Comparison of ENCODE assay signal across 8 mouse cellular contexts in genomic region chr6:84588221-84588894, GRCm38 (mm10). TPM values are rescaled to one million over a fixed set of nuclear protein-coding genes. Genes with fewer than 3 reads are reported as not detected.
DNase-seq lines count a peak whose midpoint lies in the region; ATAC-seq and TF ChIP-seq lines count a peak whose summit lies in the region.

No protein-coding gene starts in this region.

- H3K4me3 ChIP-seq in spleen, adult 2 months (ENCODE audit: extremely low read depth, insufficient read depth, insufficient read length) = peak overlapping the region; percentile 21; the same call in 1 of the 2 replicates
- H3K4me3 ChIP-seq in embryonic facial prominence, embryonic 14.5 days (ENCODE audit: low read depth, low read length) = peak overlapping the region; percentile 63
- peak overlapping the region; percentile 45 for H3K4me3 ChIP-seq in hindbrain, embryonic 14.5 days (replicated peaks; ENCODE audit: low read length)
- peak overlapping the region; percentile 43 for H3K4me3 ChIP-seq in liver, postnatal 0 days (ENCODE audit: low read depth, low read length)

- H3K9me3 ChIP-seq in embryonic facial prominence, embryonic 14.5 days (ENCODE audit: control insufficient read depth, low read length) = no peaks in the 10 kb centered on the region
- no peaks in the 10 kb centered on the region for H3K9me3 ChIP-seq in hindbrain, embryonic 14.5 days (ENCODE audit: control insufficient read depth, low read length)
- H3K9me3 ChIP-seq in liver, postnatal 0 days (ENCODE audit: low read length) = no peaks in the 10 kb centered on the region

- no peak overlapping the region for H3K27ac ChIP-seq in spleen, adult 2 months (ENCODE audit: insufficient read depth, low read length)
- H3K27ac ChIP-seq in embryonic facial prominence, embryonic 14.5 days (replicated peaks; ENCODE audit: low read depth, low read length) = peak overlapping the region; percentile 91
- peak overlapping the region; percentile 11; the same call in 1 of the 2 replicates for H3K27ac ChIP-seq in hindbrain, embryonic 14.5 days
- H3K27ac ChIP-seq in liver, postnatal 0 days (ENCODE audit: low read depth) = no peak overlapping the region

- no peak for DNase-seq in spleen, adult 2 months (ENCODE audit: low read depth in 1 of 2, low spot score in 2 of 2)
- DNase-seq in spleen, postnatal 36 days (ENCODE audit: low spot score in 2 of 2) = no peak
- no peak for DNase-seq in embryonic facial prominence, embryonic 14.5 days (ENCODE audit: low spot score)
- DNase-seq in hindbrain, embryonic 14.5 days (ENCODE audit: low spot score) = no peak
- peak; percentile 20 for DNase-seq in liver, postnatal 0 days
- DNase-seq in testis, postnatal 10 days (ENCODE audit: low spot score) = peak; percentile 58
- DNase-seq in layer of hippocampus, adult 8-10 months (ENCODE audit: low spot score in 2 of 2) = no peak
- DNase-seq in urinary bladder, postnatal 25 days (ENCODE audit: low spot score) = no peak

- no peak for ATAC-seq in embryonic facial prominence, embryonic 14.5 days (ENCODE audit: low read depth)
- ATAC-seq in hindbrain, embryonic 14.5 days (ENCODE audit: low FRiP score) = no peak
- ATAC-seq in liver, postnatal 0 days = no peak

- H3K4me2 ChIP-seq in embryonic facial prominence, embryonic 14.5 days (ENCODE audit: low read depth, low read length) = peak overlapping the region; percentile 91
- peak overlapping the region; percentile 85 for H3K4me2 ChIP-seq in hindbrain, embryonic 14.5 days (replicated peaks)
- H3K4me2 ChIP-seq in liver, postnatal 0 days (ENCODE audit: low read depth, low read length) = peak overlapping the region; percentile 69

- TF ChIP-seq CTCF in spleen, adult 2 months (IDR thresholded peaks at IDR 0.05; ENCODE audit: extremely low read depth, insufficient read depth, insufficient read length, insufficient replicate concordance) = no peak
- no peak for TF ChIP-seq CTCF in liver, postnatal 0 days (IDR thresholded peaks at IDR 0.05; ENCODE audit: low read depth)

- H3K9ac ChIP-seq in embryonic facial prominence, embryonic 14.5 days (ENCODE audit: low read depth, low read length) = peak overlapping the region; percentile 80
- H3K9ac ChIP-seq in hindbrain, embryonic 14.5 days = peak overlapping the region; percentile 63
- no peak overlapping the region for H3K9ac ChIP-seq in liver, postnatal 0 days (replicated peaks)

- H3K27me3 ChIP-seq in spleen, adult 2 months (ENCODE audit: control insufficient read depth, insufficient read depth, low read length) = peaks cover 29% of the 10 kb centered on the region
- peaks cover 30% of the 10 kb centered on the region for H3K27me3 ChIP-seq in embryonic facial prominence, embryonic 14.5 days (replicated peaks; ENCODE audit: control insufficient read depth, insufficient read depth, low read length)
- peaks cover 66% of the 10 kb centered on the region for H3K27me3 ChIP-seq in hindbrain, embryonic 14.5 days (ENCODE audit: control insufficient read depth, insufficient read depth, low read length)
- H3K27me3 ChIP-seq in liver, postnatal 0 days (ENCODE audit: insufficient read depth, low read length) = peaks cover 69% of the 10 kb centered on the region

- no peak for TF ChIP-seq POLR2A in spleen, adult 2 months (IDR thresholded peaks at IDR 0.05; ENCODE audit: low read depth, low read length)

- peaks cover 2% of the 10 kb centered on the region for H3K4me1 ChIP-seq in spleen, adult 2 months (ENCODE audit: control insufficient read depth, insufficient read depth, insufficient read length)
- H3K4me1 ChIP-seq in embryonic facial prominence, embryonic 14.5 days (ENCODE audit: control insufficient read depth, insufficient read depth, low read length) = peaks cover 13% of the 10 kb centered on the region; the same call in 1 of the 2 replicates
- H3K4me1 ChIP-seq in hindbrain, embryonic 14.5 days (replicated peaks; ENCODE audit: control insufficient read depth, insufficient read depth, low read length) = peaks cover 54% of the 10 kb centered on the region
- H3K4me1 ChIP-seq in liver, postnatal 0 days (ENCODE audit: insufficient read depth) = peaks cover 36% of the 10 kb centered on the region

- no peak for TF ChIP-seq EP300 in liver, postnatal 0 days (IDR thresholded peaks at IDR 0.05; ENCODE audit: low read depth)

- H3K36me3 ChIP-seq in spleen, adult 2 months (ENCODE audit: control insufficient read depth, insufficient read depth, low read length) = no peaks in the 10 kb centered on the region
- H3K36me3 ChIP-seq in embryonic facial prominence, embryonic 14.5 days (ENCODE audit: control insufficient read depth, insufficient read depth, low read length) = no peaks in the 10 kb centered on the region
- no peaks in the 10 kb centered on the region for H3K36me3 ChIP-seq in hindbrain, embryonic 14.5 days (replicated peaks; ENCODE audit: control insufficient read depth, insufficient read depth)
- no peaks in the 10 kb centered on the region for H3K36me3 ChIP-seq in liver, postnatal 0 days (replicated peaks; ENCODE audit: insufficient read depth, low read length)

- WGBS in spleen, adult 2 months = under 1% methylated on average over 41 of the region's 41 CpGs
- WGBS in embryonic facial prominence, embryonic 14.5 days = under 1% methylated on average over 39 of the region's 41 CpGs
- 0% methylated on average over 41 of the region's 41 CpGs for WGBS in hindbrain, embryonic 14.5 days
- WGBS in liver, postnatal 0 days (ENCODE audit: insufficient replicate concordance) = under 1% methylated on average over 41 of the region's 41 CpGs

RNA-seq across cellular contexts. Expression of gene Cyp26b1, which starts 5.3 kb away (rescaled TPM):
- polyA plus RNA-seq in spleen, adult 2 months (2012; rRNA removed) = 0.76 and 1.4 TPM in 2 replicates
- polyA plus RNA-seq in embryonic facial prominence, embryonic 14.5 days (2014; fragmentation: Nextera tagmentation; extraction: Ambion mirVana) = 6.9 and 8.0 TPM in 2 replicates
- polyA plus RNA-seq in hindbrain, embryonic 14.5 days (2014; fragmentation: Nextera tagmentation; extraction: Ambion mirVana) = 22.5 and 26.6 TPM in 2 replicates
- polyA plus RNA-seq in liver, postnatal 0 days (2015; fragmentation: Nextera tagmentation; extraction: Ambion mirVana) = 0.13 and 0.14 TPM in 2 replicates
- total RNA-seq in layer of hippocampus, adult 8-10 months (2022) = 10 to 100 TPM in 2 of 4 experiments, 1 to 10 TPM in 2; 8.4 to 10.5 (median 9.3) TPM

Comparison
In these comparisons a context has a peak if more than half of its experiments do, and no peak if none do; other contexts are left out.
1. DNase-seq: peak in liver, postnatal 0 days (single experiment) and testis, postnatal 10 days (single experiment); none in spleen, adult 2 months (0 of 2), spleen, postnatal 36 days (0 of 2), embryonic facial prominence, embryonic 14.5 days (single experiment), hindbrain, embryonic 14.5 days (single experiment), layer of hippocampus, adult 8-10 months (0 of 2) and urinary bladder, postnatal 25 days (single experiment).
2. H3K27ac ChIP-seq: peak in embryonic facial prominence, embryonic 14.5 days (single experiment) and hindbrain, embryonic 14.5 days (single experiment); none in spleen, adult 2 months (single experiment) and liver, postnatal 0 days (single experiment).
3. Peak in every context shown above with its lines, with median percentiles within 50 percentile points of each other: H3K4me3 ChIP-seq and H3K4me2 ChIP-seq.